Mouse (Mus musculus) CD4-positive helper T cell, adult 2 months (primary cell): ENCODE measurements around the gene Egflam.

Experiments used
- DNase-seq: peaks from one replicate; pipeline ENCODE4 v3.0.0-alpha.2; 2012; ENCODE audit warnings: low read depth, missing footprints, low spot score

Egflam gene

DNA sequence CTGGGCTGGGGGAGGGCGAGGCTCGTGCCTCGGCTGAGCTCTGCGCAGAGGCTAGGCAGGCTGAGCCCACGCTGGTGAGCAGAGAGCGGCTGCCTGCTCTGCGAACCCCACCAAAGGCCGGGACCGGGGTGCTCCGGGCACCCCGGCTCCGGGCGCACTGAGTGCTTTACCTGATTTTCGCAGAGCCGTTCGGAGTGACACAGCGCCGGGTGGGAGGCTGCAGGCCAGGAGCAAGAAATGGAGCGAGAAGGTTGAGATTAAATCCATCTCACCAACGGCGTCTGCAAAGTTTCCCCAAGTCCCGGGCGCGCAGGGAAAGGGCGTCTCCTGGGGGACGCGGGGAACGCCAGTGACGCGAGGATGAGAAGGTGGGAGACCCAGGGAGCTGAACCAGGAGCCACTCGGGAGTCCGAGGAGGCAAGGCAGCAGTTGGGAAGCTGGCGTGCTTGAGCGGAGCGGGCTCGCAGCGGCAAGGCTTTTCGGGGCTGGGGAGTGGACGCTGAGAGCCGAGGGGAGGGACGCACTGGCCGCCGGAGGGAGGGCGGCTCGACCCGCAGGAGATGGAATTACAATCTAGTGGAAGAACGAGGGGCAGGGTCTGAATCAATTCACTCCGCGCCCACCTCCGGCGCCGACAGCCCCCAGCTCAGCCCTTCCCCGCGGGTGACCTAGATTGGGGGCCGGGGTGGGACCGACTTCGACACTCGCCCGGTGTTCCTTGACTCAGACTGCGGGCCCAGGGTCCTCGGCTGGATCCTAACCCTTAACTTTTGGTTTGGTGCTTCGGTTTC, at the start of gene Egflam:
Egflam (minus strand) TSS at position 578 of the 791 bp plus-strand sequence.
- no peak for DNase-seq

DNA sequence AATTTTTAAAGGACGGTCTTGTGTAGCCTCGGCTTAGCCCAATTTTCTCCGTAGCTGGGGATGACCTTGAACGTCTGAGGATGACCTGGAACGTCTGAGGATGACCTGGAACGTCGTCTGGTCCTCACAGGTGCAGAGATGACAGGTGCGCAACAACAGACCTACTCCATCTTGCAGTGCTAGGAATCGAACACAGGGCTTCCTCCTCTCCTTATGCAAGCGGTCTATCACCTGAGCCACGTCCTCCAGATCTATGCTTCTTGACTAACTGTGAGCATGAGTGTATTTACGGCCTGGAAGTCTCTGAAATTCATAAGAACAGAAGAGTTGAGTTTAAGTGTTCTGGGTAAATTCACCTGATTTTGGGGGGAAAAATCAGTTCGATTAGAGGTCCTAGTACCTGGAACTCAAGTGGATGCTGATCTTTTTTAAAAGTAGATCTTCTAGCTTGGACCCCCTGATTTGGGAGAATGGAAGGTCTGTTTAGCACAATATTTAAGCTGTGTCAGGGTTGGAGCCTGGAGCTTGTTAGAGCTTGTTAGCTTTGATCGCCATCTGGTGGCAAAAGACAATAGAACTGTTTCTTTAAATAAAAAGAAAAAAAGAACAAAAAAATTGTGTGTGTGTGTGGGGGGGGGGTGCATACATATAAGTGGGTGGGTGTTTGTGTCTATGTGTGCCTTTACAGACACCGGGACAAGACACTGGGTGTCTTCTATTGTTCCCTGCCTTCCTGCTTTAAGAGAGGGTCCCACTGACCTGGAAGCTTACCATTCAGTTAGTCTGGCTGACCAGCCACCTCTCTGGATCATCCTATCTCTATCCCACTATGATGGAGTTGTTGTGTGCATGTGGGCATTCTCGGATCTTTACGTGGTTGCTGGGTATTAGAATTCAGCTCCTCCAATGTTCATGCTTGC, 45.5 kb upstream of the Egflam start:
- DNase-seq: no peak

DNA sequence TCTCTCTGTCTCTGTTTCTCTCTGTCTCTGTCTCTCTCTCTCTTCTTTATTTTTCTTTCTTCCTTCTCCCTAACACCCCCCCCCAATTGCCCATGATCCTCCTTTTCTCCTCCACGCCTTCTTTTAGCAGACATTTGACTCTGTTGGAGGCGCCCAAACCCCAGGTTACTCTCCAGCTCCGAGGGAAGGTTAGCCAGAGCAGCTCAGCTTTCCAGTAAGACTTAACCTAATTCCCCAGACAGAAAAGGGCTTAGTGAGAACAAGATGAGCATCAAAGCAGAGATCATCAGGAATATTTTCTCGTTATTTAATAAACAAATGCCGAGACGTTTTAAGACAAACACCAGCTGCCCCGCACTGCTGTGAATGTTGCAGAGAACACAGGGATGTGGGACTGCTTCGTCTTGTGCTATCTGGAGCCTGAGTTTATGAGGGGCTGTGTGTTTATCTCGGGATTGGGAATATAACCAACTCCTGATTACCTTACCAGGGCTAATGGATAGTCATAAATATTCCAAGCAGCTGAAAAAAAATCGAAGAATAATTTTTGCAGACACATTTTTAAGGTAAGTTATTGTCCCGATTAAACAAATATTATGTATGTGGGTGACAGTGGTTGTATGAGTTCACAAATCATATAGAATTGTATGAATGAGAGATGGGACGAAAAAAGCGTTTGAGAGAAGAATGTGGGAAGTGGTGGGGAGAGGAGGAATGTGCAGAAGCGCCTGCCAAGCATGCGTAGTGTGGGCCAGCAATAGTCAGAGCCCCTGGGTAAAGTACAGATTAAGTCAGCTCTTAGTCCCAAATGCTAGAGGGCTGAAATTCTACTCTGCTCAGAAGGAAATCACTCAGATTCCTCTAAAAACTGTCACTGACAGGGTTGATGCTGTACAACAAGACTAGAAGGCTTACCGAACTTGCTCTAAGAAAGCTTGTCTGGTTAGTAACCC, 44.2 kb upstream of the Egflam start:
- DNase-seq: no peak

DNA sequence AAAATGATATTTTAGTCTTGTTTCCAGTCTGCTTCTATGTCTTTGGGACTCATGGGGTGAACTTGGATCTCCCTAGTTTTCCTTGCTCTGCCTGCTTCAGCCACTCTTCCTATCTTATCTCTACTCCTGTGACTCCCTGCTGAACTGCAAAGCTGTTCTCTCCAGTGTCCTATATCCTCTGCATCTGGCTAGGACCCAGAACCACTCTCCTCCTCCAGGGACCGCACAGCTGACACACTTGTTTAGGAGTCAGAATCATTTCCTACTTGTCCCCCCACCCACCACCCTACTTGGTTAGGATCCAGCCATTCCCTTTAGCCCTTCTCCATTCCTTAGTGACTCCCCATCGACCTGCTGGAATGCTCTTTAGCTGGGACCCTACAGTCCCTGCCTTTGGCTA, 26.1 kb upstream of the Egflam start:
- no peak for DNase-seq

DNA sequence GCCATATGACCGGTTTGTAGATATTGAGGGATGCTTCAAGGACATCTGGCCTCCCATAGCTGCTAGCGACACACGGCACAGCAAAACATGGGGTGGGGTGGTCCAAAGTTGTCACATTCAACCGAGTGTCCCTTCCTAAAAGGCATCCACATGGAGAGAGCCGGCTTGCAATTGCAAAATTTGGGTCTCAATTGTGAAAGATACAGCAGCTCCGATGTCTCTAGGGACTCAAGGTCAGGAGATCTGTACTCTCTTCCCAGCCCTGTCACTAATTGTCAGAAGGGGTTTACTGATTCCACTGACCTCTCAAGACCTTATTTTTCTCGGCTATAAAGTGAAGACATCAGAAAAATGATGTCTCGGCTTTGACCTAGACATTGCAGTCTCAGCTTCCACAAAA, 6.3 kb upstream of the Egflam start:
- DNase-seq: no peak

DNA sequence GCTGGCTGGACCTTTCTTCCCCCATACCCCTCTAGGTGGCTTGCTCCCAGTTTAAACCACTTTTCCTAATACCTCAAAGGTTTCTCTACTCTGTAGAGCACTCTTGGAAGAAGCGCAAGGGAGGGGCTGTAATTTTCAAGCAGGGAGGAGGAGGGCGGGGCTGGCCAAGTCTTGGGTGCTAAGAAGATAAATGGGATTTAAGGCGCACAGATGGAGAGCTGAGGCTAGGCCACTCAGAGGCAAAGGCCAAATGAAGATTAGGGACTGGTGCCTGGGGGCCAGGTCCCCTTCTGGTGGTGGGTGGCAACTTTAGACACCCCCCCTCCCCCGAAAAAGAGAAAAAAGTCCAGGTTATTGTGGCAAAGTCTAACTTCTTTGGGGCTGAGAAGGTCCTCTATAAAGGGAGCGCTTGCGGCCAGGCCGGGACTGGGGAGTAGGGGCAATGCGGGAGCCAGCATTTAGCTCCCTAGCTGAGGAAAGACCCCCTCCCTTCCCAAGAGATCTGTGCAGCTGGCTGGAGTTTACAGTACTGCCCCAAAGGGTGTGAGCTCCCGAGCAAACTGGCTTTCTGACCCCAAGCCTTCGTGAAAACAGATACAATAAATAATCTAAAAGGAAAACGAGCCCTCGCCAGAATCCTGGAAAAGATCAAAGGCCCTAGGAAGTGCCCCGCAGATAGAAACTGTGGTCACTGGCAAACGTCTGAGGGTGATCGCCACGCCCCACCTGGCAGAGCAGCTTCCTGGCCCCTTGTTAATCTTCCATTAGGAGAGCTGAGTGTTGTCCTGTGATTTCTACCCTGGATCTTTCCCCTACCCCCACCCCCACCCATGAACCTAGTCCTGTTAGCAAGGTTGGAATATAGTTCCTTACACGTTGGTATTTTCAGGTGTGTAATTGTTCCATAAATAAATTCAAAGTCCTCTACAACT, 680 bp upstream of the Egflam start:
- no peak for DNase-seq

DNA sequence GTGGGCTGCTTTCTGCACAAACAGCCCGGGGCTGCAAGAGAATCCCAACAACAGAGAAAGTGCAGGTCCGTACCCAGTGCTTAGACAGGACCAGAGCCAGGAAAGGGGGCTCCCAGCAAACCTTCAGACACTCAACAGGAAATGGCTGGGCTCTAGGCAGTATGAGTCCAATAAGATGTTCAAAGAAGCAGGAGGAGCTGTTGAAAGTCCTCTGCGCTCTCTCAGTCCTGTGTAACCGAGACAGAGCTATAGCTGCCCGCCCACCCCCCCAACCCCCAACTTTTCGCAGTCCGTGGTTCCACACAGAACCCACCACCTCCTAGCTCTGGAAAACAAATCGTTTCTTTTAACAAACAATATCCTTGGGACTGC, 763 bp downstream of the Egflam start:
- no peak for DNase-seq

DNA sequence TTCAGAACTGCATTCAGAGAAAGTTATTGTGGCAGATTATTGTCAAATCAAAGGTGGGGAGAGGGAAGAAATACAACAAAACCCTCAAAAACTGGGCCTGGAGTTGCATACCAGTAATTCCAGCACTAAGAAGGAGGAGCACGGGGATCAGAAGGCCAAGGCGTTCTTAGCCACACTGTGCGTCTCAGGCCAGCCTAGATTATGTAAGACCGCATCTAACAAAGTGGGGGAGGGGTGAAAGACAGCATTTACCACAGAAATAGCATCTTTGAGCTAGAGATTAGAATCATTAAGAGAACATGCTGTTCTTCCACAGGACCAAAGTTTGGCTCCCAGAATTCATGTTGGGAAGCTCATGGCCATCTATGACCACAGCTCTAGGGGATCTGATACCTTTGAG, 14.8 kb downstream of the Egflam start:
- no peak for DNase-seq

DNA sequence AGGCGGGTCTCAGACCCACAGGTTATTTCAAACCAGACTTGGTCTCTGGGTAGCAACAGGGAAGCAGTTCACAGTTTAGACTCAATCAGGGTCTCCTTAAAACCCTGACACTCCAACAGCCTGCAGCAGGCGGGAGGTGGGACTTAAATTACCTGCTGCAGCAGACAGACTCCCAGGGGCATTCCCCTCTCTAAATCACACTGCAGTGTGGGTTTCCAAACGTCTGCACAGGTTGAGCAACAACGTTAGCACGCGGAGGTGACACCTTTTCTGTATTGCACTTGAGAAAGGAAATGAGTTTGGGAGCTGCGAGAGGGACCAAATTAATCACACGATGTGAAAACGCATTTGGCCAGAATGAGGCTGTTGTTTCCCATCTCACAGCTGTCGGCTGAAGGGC, 15.7 kb downstream of the Egflam start:
- DNase-seq: no peak

DNA sequence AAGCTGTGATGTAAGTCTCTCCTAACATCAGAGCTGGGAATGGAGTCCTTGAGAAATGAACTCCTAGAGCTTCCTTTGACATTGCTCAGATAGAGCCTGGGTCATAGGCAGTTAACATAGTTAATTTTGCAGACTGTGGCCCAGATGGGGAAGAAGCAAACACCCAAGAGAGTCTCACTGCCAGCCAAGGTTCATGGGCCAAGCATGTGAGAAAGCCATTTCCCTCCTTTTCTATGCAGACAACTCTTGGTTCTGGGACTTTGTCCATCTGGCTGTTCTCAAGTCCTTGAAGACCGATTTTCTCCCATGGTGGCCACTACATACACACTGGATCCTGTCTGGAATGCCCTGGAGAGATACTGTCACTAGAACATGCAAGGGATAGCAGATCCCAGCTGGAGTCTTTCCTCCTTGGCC, 45.6 kb downstream of the Egflam start:
- no peak for DNase-seq

DNA sequence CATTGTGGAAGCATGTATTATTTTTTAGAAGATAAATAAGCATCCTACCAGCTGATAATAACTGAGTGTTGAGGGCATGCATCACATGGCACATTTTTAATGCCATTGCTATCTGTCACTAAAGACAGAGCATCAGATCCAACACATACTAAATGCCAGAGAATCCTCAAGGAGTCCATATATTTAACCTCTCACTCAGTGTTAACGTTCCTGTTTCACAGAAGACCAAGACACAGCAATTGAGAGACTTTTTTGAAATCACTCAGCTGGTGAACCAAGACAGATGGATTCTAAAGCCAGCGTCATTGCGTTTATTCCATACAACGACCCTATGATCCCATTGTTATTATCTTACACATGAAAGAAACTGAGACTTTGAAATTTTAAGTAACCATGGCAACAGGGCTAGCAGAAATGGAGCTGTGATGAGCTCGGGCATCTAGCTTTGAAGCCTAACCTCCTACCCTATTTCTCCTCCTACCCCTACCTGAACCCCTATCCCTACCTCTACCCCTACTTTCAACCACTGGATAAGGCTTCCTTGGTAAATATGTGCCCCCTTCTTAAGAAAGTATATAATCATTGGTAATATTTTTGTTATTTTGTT, 57.4 kb downstream of the Egflam start:
- no peak for DNase-seq

DNA sequence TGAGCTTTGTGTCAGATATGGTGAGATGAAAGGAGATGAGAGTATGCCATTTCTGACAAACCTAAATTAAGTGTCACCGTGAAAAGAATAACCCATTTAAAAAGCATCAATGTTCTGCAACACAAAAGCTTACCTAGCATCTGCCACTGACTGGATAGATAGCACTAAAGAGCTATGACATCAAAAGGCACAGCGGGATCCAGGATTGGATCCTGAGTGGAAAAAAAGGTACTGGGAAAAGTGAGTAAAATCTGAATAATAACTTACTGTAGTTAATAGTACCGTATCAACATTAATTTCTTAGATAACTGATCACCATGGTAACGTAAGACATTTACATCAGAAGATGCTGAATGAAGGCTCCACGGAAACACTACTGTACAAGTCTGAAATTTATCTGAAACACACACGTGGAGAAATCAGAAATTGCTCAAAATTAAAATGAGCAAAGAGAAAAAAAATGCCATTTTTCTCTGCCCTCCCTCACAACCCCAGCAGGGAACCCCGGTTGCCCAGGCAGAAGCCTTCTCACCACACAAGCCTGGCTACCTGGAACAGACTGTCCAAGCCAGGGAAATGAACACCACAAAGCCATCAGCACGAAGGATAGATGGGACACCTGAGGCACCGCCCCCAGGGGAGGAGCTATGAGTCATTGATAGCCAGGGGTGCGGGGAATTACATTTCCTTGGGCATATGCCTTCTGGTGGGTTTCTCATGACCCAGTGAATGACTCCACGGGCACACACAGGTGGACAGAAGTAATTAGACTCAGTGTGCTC, 63.5 kb downstream of the Egflam start:
- DNase-seq: no peak

DNA sequence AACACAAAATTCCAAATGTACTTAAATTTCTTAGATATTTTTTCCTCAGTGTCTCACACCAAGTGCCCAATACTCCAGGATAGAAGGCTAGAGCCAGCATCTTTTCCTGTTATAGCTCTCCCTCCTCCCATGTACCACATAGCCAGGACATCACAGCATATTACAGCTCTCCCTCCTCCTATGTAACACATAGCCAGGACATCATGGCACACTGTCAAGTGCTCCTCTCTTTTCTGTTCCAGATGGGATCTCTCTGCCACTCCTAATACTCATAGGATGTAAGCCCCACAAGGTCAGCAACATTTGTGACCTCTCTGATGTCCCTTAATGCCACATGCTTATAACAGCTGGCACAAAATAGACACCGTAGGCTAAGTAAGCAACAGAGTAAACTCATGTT, 65.3 kb downstream of the Egflam start:
- no peak for DNase-seq

DNA sequence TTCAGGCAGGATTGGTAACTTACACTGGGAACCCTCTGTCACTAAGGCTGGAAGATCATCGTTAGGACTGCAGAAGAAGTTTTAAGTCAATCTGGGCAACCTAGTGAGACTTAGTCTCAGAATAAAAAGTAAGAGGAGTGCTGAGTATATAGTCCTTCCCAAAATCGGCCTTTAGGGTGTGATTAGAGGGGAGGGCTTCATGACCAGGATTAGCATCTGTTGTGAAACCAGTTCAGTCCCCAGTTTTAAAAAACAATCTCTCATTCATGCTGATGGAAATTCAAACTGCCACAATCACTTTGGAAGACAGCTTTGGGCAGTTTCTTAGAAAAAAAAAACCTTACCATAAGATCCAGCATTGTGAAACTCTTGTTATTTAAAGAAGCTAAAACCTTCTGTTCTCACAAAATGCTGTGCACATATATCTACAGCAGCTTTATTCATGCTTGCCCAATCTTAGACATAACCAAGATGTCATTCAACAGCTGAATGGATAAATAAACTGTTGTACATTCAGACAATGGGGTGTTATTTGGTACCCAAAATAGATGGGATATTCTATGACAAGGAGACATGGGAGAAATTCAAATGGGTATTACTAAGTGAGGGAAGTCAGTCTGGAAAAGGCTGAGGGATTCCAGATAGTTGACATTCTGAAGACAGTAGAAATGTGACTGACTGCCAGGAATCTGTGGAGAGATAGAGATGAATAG, 75.4 kb downstream of the Egflam start:
- DNase-seq: no peak

DNA sequence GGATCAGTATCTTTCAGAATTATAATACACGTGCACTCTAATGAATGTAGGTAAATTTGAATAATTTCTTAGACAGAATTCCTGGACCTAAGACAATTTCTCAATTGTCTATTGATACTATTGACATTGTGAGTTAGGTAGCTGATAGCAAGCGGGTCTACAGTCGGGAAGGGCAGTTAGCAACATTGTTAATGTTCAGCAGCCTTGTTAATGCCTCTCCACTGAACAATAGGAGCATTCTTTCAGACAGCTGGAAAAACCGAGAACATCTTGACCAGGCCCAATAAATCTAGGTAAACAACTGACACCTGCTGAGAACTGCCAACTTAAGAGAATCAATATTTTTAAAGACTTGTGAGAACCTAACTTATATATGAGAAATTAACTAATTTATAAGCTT, 77.3 kb downstream of the Egflam start:
- no peak for DNase-seq

DNA sequence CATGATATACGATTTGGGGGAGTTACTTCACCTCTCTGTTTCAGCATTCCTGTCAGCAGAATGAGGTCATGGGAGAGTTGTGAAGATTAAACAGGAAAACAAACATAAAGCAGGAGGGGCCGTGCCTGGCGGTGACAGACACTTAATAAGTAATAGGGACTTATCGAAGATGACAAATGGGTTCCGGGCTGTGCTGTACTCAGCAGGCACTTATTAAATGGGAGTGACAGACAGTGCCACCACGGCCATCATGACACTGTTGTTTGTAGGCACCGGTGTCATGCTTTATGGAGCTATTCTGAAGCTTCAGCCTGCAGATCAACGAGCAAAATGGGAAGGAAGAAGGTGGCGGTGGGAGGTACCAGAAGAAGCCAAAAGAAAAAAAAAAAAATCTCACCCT, 82.7 kb downstream of the Egflam start:
- no peak for DNase-seq

DNA sequence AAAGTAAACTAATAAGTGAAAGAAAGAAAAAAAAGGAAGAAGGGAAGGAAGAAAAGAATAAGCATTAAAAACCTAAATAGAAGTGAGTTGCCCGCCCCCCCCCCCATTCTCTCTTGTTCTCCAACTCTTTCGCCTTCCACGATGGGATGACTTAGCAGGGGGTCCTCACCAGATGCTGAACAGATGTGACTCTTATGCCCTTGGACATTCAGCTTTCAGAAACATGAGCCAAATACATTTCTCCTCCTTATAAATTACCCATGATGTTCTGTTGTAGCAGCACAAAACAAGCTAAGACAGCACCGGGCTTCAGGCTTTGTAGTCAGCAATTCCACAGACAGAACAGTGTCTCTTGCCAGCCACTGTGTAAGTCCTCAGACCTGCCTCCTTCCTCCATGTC, 89.5 kb downstream of the Egflam start:
- DNase-seq: no peak

DNA sequence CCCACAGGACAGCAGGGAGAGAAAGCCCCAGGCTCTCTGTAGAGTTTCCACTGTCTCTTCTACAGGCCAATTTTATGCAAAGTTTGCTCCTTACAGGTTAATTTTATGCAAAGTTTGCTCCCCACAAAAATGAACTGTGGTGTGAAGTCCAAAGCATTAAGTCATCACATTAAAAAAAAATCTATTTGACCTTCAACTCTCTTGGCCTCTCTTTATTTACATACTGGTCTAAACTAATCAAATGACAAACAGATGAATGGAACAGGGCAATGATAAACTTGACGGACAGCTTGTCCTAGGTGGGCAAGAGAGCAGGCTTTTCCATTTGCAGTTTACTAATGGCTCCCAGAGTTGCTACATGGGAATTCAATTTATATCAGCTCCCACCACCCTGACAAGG, 98.3 kb downstream of the Egflam start:
- DNase-seq: no peak

DNA sequence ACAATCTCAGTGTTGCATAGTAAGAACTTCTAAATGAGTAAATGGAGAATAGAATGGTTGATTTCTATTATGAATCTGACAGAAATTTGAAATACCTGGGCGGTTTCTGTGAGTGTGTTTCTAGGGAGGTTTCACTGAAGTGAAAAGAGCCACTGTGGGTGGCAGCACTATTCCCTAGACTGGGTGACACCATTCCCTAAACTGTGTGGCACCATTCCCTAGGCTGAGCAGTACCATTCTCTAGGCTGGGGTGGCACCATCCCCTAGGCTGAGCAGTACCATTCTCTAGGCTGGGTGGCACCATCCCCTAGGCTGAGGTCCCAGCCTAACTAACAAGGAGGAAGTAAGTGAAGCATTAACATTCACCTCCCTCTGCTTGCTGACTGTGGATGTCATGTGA, 103.0 kb downstream of the Egflam start:
- no peak for DNase-seq
